ENCODE assay signal across 16 mouse cellular contexts in the genomic region with DNA sequence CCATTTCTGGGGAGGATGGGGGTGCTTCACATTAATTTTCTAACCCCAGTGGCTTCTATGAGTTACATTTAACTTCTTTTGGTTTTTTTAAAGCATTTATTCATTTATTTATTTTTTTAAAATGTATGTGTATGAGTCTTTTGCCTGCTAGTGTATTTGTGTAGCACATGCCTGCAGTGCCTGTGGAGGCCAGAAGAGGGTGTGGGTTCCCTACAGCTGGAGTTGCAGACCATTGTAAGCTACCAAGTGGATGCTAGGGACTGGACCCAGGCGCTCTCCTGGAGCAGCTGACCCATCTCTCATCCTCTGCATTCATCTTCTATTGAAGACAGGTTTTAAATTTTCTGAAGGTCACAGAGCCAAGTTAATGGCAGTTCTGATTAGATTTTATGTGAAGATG. TPM values are rescaled to one million over a fixed set of nuclear protein-coding genes. Genes with fewer than 3 reads are reported as not detected.
A peak's percentile ranks its signal among the peaks of the same experiment; 100 is the strongest.
DNase-seq lines count a peak whose midpoint lies in the region; ATAC-seq and TF ChIP-seq lines count a peak whose summit lies in the region.
"Had no signal": no experiment of that assay in that cellular context is flagged by ENCODE, and none has a peak within 500 bp of the region (broad histone marks: within the 10 kb centered on the region; RNA-seq: fewer than 3 reads in every experiment).

No protein-coding gene starts in this region.

- WGBS in midbrain, embryonic 16.5 days, result 100% methylated on average over 1 of the region's 1 CpGs
- 89% methylated on average over 1 of the region's 1 CpGs for WGBS in neural tube, embryonic 15.5 days

- intact Hi-C loops in left cerebral cortex, adult 2 months (cut with DNase I), result no loop called here
- intact Hi-C loops in left cerebral cortex, postnatal 14 days (cut with DNase I), result loop anchor here (10.0 kb wide), 1 partner anchor 1152 kb away; no protein-coding TSS in a partner anchor

- peaks cover 26% of the 10 kb centered on the region; the same call in 1 of the 2 replicates for H3K36me3 ChIP-seq in midbrain, embryonic 16.5 days (ENCODE audit: control insufficient read depth, insufficient read depth, low read length)
- H3K36me3 ChIP-seq in neural tube, embryonic 15.5 days, result peaks cover 46% of the 10 kb centered on the region

- H3K9ac ChIP-seq in midbrain, embryonic 16.5 days (ENCODE audit: low read depth, low read length), result no peak overlapping the region
- no peak overlapping the region for H3K9ac ChIP-seq in neural tube, embryonic 15.5 days (replicated peaks)
- H3K9ac ChIP-seq: limb, embryonic 12.5 days had no signal

- H3K4me3 ChIP-seq in left cerebral cortex, adult 2 months, result no peak overlapping the region
- no peak overlapping the region for H3K4me3 ChIP-seq in midbrain, embryonic 16.5 days (ENCODE audit: low read depth, low read length)
- H3K4me3 ChIP-seq in neural tube, embryonic 15.5 days (replicated peaks), result no peak overlapping the region
- H3K4me3 ChIP-seq: limb, embryonic 12.5 days; myocyte had no signal

- no peaks in the 10 kb centered on the region for H3K27me3 ChIP-seq in midbrain, embryonic 16.5 days (ENCODE audit: control insufficient read depth, insufficient read depth, low read depth, low read length)
- no peaks in the 10 kb centered on the region for H3K27me3 ChIP-seq in neural tube, embryonic 15.5 days (replicated peaks)
- H3K27me3 ChIP-seq: limb, embryonic 12.5 days had no signal

- peak; percentile 44 for TF ChIP-seq CTCF in left cerebral cortex, adult 2 months (IDR thresholded peaks at IDR 0.05)

- DNase-seq in CD4-positive, CD25-positive, alpha-beta regulatory T cell, adult 2 months (ENCODE audit: low read depth, low spot score), result peak; percentile 18
- DNase-seq in left cerebral cortex, adult 2 months (ENCODE audit: extremely low spot score in 1 of 2, low spot score in 2 of 2), result no peak
- DNase-seq in left cerebral cortex, postnatal 14 days (ENCODE audit: low spot score in 2 of 2), result no peak
- peak; percentile 41 for DNase-seq in A20 (ENCODE audit: low read depth, low spot score)
- DNase-seq: cerebellum, postnatal 10 days; heart, adult 11 months; heart, postnatal 4 days; kidney, adult 9 months had no signal

- no peak for ATAC-seq in CD4-positive, CD25-positive, alpha-beta regulatory T cell, adult 4 months
- 0 out of 2 replicates have a peak, but pooled peaks have one; percentile 57 for ATAC-seq in common myeloid progenitor, adult 5-6 weeks (replicated peaks; ENCODE audit: low read depth, poor library complexity, severe bottlenecking)
- ATAC-seq in midbrain, embryonic 16.5 days, result no peak
- no peak for ATAC-seq in neural tube, embryonic 15.5 days (ENCODE audit: low FRiP score)
- ATAC-seq: forebrain, embryonic 16.5 days had no signal

- H3K27ac ChIP-seq in left cerebral cortex, adult 2 months, result no peak overlapping the region
- no peak overlapping the region for H3K27ac ChIP-seq in midbrain, embryonic 16.5 days (ENCODE audit: low read length)
- no peak overlapping the region for H3K27ac ChIP-seq in neural tube, embryonic 15.5 days (replicated peaks)
- H3K27ac ChIP-seq: limb, embryonic 12.5 days; macrophage had no signal

- no peak overlapping the region for H3K4me2 ChIP-seq in midbrain, embryonic 16.5 days (ENCODE audit: low read length)
- H3K4me2 ChIP-seq in neural tube, embryonic 15.5 days, result no peak overlapping the region
- H3K4me2 ChIP-seq: limb, embryonic 12.5 days had no signal

- H3K4me1 ChIP-seq in midbrain, embryonic 16.5 days (ENCODE audit: control insufficient read depth, insufficient read depth, low read length), result no peaks in the 10 kb centered on the region
- no peaks in the 10 kb centered on the region for H3K4me1 ChIP-seq in neural tube, embryonic 15.5 days
- H3K4me1 ChIP-seq: limb, embryonic 12.5 days had no signal

- H3K9me3 ChIP-seq in midbrain, embryonic 16.5 days (replicated peaks; ENCODE audit: control insufficient read depth, low read length, poor library complexity, severe bottlenecking), result no peaks in the 10 kb centered on the region
- H3K9me3 ChIP-seq in neural tube, embryonic 15.5 days (replicated peaks), result no peaks in the 10 kb centered on the region
- H3K9me3 ChIP-seq: limb, embryonic 12.5 days had no signal

RNA-seq across cellular contexts. Expression of gene Tyw1, which starts 16.9 kb away (rescaled TPM):
- 10 to 100 TPM; 22.1 to 44.6 TPM for polyA plus RNA-seq in CD4-positive, CD25-positive, alpha-beta regulatory T cell, adult 4 months (2017; shearing (Covaris generic))
- 10 to 100 TPM; 15.4 to 16.1 TPM for total RNA-seq in left cerebral cortex, adult 2 months (2021)
- 10 to 100 TPM; 15.2 to 17.2 TPM for total RNA-seq in left cerebral cortex, postnatal 14 days (2021)
- 35.8 and 43.0 TPM in 2 replicates for total RNA-seq in common myeloid progenitor, adult 5-6 weeks (2017)
- 20.2 and 23.0 TPM in 2 replicates for polyA plus RNA-seq in midbrain, embryonic 16.5 days (2015; fragmentation: Nextera tagmentation; extraction: Ambion mirVana)
- polyA plus RNA-seq in neural tube, embryonic 15.5 days (2015; fragmentation: Nextera tagmentation; extraction: Ambion mirVana), result 21.0 and 21.9 TPM in 2 replicates

RNA-seq across cellular contexts. Expression of gene Sbds, which starts 17.0 kb away (rescaled TPM):
- 100 to 1,000 TPM; 124 to 164 TPM for polyA plus RNA-seq in CD4-positive, CD25-positive, alpha-beta regulatory T cell, adult 4 months (2017; shearing (Covaris generic))
- total RNA-seq in left cerebral cortex, adult 2 months (2021), result 10 to 100 TPM; 83.8 to 90.4 TPM
- total RNA-seq in left cerebral cortex, postnatal 14 days (2021), result 10 to 100 TPM; 61.0 to 61.4 TPM
- 107 and 134 TPM in 2 replicates for total RNA-seq in common myeloid progenitor, adult 5-6 weeks (2017)
- polyA plus RNA-seq in midbrain, embryonic 16.5 days (2015; fragmentation: Nextera tagmentation; extraction: Ambion mirVana), result 52.9 and 54.6 TPM in 2 replicates
- 60.6 and 64.6 TPM in 2 replicates for polyA plus RNA-seq in neural tube, embryonic 15.5 days (2015; fragmentation: Nextera tagmentation; extraction: Ambion mirVana)

RNA-seq across cellular contexts. Expression of gene Tmem248, which starts 55.5 kb away (rescaled TPM):
- 10 to 100 TPM; 10.7 to 15.0 TPM for polyA plus RNA-seq in CD4-positive, CD25-positive, alpha-beta regulatory T cell, adult 4 months (2017; shearing (Covaris generic))
- 10 to 100 TPM; 37.9 to 39.1 TPM for total RNA-seq in left cerebral cortex, adult 2 months (2021)
- 10 to 100 TPM; 35.4 to 46.8 TPM for total RNA-seq in left cerebral cortex, postnatal 14 days (2021)
- 42.8 and 55.1 TPM in 2 replicates for total RNA-seq in common myeloid progenitor, adult 5-6 weeks (2017)
- polyA plus RNA-seq in midbrain, embryonic 16.5 days (2015; fragmentation: Nextera tagmentation; extraction: Ambion mirVana), result 24.6 and 25.6 TPM in 2 replicates
- polyA plus RNA-seq in neural tube, embryonic 15.5 days (2015; fragmentation: Nextera tagmentation; extraction: Ambion mirVana), result 24.7 and 27.5 TPM in 2 replicates

Comparison
In these comparisons a context has a peak if more than half of its experiments do, and no peak if none do; other contexts are left out.
1. DNase-seq: peak in CD4-positive, CD25-positive, alpha-beta regulatory T cell, adult 2 months (single experiment) and A20 (single experiment); none in left cerebral cortex, adult 2 months (0 of 2) and left cerebral cortex, postnatal 14 days (0 of 2).